Mouse (Mus musculus): ENCODE measurements around the gene Mpc1.
"Not testable (repeated sequence)": the region's sequence is repeated elsewhere in the genome, so short reads cannot be mapped to it uniquely, and the experiment has no call there.

- TF ChIP-seq POLR2A (IDR thresholded peaks at IDR 0.05; ENCODE audit: extremely low read depth, insufficient read depth, low read length) = not testable (repeated sequence)
- TF ChIP-seq CTCF (IDR thresholded peaks at IDR 0.05; ENCODE audit: low read depth, low read length) = peak; percentile 56
Observed at GRCm38 (mm10) chr17:8264638-8265037, 18.1 kb upstream of the Mpc1 start.

All from liver, adult 2 months (tissue).